Mouse (Mus musculus) midbrain, embryonic 14.5 days (tissue): ENCODE measurements around the gene Gm28230. TPM values are rescaled to one million over a fixed set of nuclear protein-coding genes. Genes with fewer than 3 reads are reported as not detected.

Source experiments
- ATAC-seq: fragments of 200-750 bp; cut with Nextera tagmentation; 2 replicates; pipeline ENCODE4 v1.8.0; 2017; ENCODE audit warnings: moderate number of reproducible peaks, moderate library complexity; ENCODE audit not compliant: low FRiP score, low TSS enrichment
- DNase-seq: peaks from one replicate; pipeline ENCODE4 v3.0.0-alpha.2; 2015
- H3K27ac ChIP-seq: fragments of 300-500 bp; sonication (generic); replicated peaks from 2 replicates; pipeline ENCODE4 v1.5.1; 2014; ENCODE audit warnings: mild to moderate bottlenecking, low read depth, low read length, moderate library complexity
- H3K27me3 ChIP-seq: fragments of 300-500 bp; sonication (generic); 2 replicates; pipeline ENCODE4 v1.6.1; 2014; ENCODE audit warnings: low read length, control low read depth, mixed read lengths; ENCODE audit not compliant: control insufficient read depth, insufficient read depth
- H3K36me3 ChIP-seq: fragments of 300-500 bp; sonication (generic); 2 replicates; pipeline ENCODE4 v1.6.1; 2014; ENCODE audit warnings: low read length, control low read depth; ENCODE audit not compliant: control insufficient read depth, insufficient read depth
- H3K4me1 ChIP-seq: fragments of 300-500 bp; sonication (generic); 2 replicates; pipeline ENCODE4 v1.6.1; 2014; ENCODE audit warnings: mild to moderate bottlenecking, antibody characterized with exemption, low read length, control low read depth; ENCODE audit not compliant: control insufficient read depth, insufficient read depth
- H3K4me2 ChIP-seq: fragments of 300-500 bp; sonication (generic); 2 replicates; pipeline ENCODE4 v1.6.1; 2014; ENCODE audit warnings: mild to moderate bottlenecking, low read length, moderate library complexity
- H3K4me3 ChIP-seq: fragments of 300-500 bp; sonication (generic); replicated peaks from 2 replicates; pipeline ENCODE4 v1.5.1; 2014; ENCODE audit warnings: low read depth, low read length
- H3K9ac ChIP-seq: fragments of 300-500 bp; sonication (generic); replicated peaks from 2 replicates; pipeline ENCODE4 v1.6.1; 2014; ENCODE audit warnings: mild to moderate bottlenecking, low read length, moderate library complexity
- H3K9me3 ChIP-seq: fragments of 300-500 bp; sonication (generic); 2 replicates; pipeline ENCODE4 v1.6.1; 2016; ENCODE audit warnings: low read length, control low read depth, mixed read lengths; ENCODE audit not compliant: control insufficient read depth
- WGBS: fragments of 180-500 bp; shearing (Covaris S2); extraction: QIAGEN DNeasy Blood & Tissue Kit; methylation state at CpG from one replicate; pipeline ENCODE4 v1.1.7; 2014; 5-methylcytosine and 5-hydroxymethylcytosine counted together
- polyA plus RNA-seq: library from polyadenylated mRNA; unstranded; fragments of >200 nt; fragmentation: Nextera tagmentation; extraction: Ambion mirVana; gene quantifications from 2 replicates; pipeline ENCODE4 v1.2.1, GENCODE M21; 2014

Gm28230 gene
- polyA plus RNA-seq = not detected in 2 replicates

DNA sequence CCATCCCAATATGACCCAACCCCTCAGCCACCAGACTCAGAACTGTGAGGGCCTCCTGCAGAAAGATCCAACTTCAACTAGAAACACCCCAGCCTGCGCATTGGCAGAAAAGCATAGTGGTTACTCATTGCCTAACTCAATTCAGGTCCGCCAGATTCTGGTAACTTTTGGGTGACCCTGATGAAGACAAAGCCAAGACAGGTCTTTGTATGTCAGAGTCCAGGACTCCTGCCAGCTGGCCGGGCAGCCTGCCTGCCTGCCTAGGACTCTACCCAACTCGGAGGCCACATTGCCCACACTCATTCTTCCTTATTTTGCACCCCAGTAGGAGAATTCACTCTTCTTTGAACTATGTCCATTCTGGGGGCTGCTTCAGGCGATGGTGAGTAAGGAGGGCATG is at the start of gene Gm28230:
Gm28230 (plus strand) TSS at position 178 of the 400 bp plus-strand sequence.
- H3K27me3 ChIP-seq = peaks cover 99% of the 10 kb centered on the region
- H3K4me3 ChIP-seq = 0 out of 2 replicates have a peak within 1 kb of the TSS, but pooled peaks have one; percentile 3
- no peak within 1 kb of the TSS for H3K9ac ChIP-seq
- ATAC-seq = no peak
- no peak within 1 kb of the TSS for H3K27ac ChIP-seq
- H3K4me2 ChIP-seq = no peak within 1 kb of the TSS
- WGBS = 3% methylated on average over 5 of the region's 5 CpGs
- no peaks in the 10 kb centered on the region for H3K9me3 ChIP-seq
- H3K4me1 ChIP-seq = no peaks in the 10 kb centered on the region
- no peaks in the 10 kb centered on the region for H3K36me3 ChIP-seq
- DNase-seq = no peak

DNA sequence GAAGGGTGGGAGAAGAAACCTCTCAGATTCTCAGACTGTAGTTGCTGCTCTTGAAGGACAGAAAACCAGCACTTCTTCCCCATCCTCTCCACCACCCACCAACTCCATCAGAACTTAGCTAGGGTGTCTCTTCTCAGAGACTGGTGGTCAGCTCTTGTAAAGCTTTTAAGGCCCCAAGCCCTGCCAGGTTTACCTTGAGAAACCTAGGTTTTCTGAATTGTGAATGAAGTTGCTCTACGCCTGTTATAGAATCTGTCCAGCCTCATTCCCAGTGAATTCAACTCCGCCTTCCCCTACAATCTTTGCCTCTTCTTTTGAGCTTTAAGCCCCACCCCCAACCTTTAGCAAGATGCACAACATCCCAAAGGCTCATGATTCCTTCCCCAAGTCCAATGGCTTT is 49.4 kb upstream of the Gm28230 start:
- Histone ChIP-seq H3K4me3 (no peak overlapping the region), H3K27me3 (peaks cover 99% of the 10 kb centered on the region), H3K9me3 (no peaks in the 10 kb centered on the region), H3K9ac (no peak overlapping the region), H3K36me3 (no peaks in the 10 kb centered on the region), H3K4me2 (no peak overlapping the region), H3K27ac (no peak overlapping the region), H3K4me1 (no peaks in the 10 kb centered on the region)
- WGBS = 9% methylated on average over 2 of the region's 2 CpGs
- DNase-seq (no peak), ATAC-seq (no peak)

DNA sequence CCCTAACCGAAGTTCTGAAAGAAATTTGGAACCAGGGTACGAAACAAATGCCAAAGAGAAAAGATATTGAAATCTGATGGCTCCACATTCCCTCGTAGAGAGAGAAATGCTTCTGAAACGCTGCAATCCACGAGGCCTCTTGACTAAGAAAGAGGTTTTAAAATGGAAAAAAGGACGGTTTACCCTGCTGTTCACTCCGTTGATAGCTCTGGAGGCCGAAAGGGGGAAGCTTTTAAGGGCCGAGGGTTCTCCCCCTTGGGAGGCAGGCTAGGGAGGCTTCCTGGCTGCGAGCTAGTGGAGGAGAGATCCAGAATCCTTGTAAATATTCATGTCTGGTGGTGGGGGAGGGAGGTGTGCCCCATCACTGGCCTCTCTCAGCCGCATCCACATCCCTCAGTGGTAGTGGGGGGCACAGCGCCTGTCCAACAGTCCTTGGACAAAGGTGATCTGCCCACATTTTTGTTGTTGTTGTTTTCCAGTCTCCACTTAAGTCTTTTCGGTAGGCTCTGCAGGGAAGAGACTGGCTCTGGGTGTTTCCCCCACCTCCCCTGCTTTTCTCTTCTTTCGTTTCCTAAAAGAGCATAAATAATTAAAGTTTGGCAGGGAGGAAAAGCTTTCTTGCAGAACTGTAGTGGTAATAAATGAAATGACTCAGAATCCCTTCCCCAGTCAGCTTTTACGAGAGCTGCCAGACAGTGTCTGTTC is 47.5 kb upstream of the Gm28230 start, which contains the start of gene Hoxd11:
Hoxd11 (plus strand) TSS at position 667 of the 705 bp plus-strand sequence.
- H3K36me3 ChIP-seq = no peaks in the 10 kb centered on the region
- no peaks in the 10 kb centered on the region for H3K9me3 ChIP-seq
- H3K4me3 ChIP-seq = no peak within 1 kb of the TSS
- DNase-seq (no peak), ATAC-seq (no peak)
- 2% methylated on average over 15 of the region's 15 CpGs for WGBS
- no peak within 1 kb of the TSS for H3K4me2 ChIP-seq
- 0 out of 2 replicates have a peak, but pooled peaks cover 4% of the 10 kb centered on the region for H3K4me1 ChIP-seq
- peaks cover 99% of the 10 kb centered on the region for H3K27me3 ChIP-seq
- no peak within 1 kb of the TSS for H3K9ac ChIP-seq
- H3K27ac ChIP-seq = no peak within 1 kb of the TSS

DNA sequence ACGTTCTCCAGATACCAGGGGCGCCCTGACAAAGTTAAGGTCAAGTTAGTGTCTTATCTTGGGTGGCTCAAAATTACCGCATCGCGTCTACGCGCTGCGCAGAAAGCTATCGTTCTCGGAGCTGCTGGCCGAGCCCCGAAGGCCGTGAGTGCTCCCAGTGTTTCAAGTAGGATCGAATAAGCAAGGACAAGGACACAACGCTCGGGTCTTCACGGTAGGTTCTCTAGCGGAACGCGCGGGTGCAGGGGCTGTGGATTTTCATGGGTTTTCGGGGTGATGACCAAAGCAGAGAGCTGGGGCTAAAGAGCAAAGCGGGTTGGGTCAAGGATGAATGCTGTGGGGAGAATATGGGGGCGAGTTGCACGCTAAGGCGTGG is 46.9 kb upstream of the Gm28230 start:
- Histone ChIP-seq H3K9ac (no peak overlapping the region), H3K9me3 (no peaks in the 10 kb centered on the region), H3K36me3 (no peaks in the 10 kb centered on the region), H3K4me2 (no peak overlapping the region), H3K27ac (no peak overlapping the region), H3K27me3 (peaks cover 99% of the 10 kb centered on the region), H3K4me1 (0 out of 2 replicates have a peak, but pooled peaks cover 4% of the 10 kb centered on the region), H3K4me3 (no peak overlapping the region)
- DNase-seq (no peak), ATAC-seq (no peak)
- under 1% methylated on average over 26 of the region's 26 CpGs for WGBS

DNA sequence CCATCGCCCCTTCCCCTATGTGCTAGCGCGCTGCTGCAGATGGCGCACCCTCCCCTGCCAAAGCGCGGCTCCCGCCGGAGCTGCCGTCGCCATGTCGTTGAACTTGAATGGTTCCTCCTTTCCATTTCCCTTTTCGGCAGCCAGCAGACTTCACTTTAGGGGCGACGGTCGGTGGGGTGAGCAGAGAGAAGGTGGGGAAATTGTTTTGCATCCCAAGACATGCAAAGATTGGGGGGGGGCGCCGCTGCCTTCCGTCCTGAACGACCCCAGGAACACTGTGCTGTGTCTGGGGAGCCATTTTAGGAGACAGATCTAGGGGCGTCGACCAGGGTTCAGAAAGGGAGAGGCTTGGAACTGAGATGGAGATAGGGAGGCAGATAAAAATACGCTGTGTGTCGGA is 46.5 kb upstream of the Gm28230 start:
- no peak for ATAC-seq
- Histone ChIP-seq H3K4me2 (no peak overlapping the region), H3K9ac (no peak overlapping the region), H3K4me1 (0 out of 2 replicates have a peak, but pooled peaks cover 4% of the 10 kb centered on the region), H3K4me3 (no peak overlapping the region), H3K9me3 (no peaks in the 10 kb centered on the region), H3K27me3 (peaks cover 99% of the 10 kb centered on the region), H3K36me3 (no peaks in the 10 kb centered on the region), H3K27ac (no peak overlapping the region)
- under 1% methylated on average over 23 of the region's 23 CpGs for WGBS
- DNase-seq = no peak

DNA sequence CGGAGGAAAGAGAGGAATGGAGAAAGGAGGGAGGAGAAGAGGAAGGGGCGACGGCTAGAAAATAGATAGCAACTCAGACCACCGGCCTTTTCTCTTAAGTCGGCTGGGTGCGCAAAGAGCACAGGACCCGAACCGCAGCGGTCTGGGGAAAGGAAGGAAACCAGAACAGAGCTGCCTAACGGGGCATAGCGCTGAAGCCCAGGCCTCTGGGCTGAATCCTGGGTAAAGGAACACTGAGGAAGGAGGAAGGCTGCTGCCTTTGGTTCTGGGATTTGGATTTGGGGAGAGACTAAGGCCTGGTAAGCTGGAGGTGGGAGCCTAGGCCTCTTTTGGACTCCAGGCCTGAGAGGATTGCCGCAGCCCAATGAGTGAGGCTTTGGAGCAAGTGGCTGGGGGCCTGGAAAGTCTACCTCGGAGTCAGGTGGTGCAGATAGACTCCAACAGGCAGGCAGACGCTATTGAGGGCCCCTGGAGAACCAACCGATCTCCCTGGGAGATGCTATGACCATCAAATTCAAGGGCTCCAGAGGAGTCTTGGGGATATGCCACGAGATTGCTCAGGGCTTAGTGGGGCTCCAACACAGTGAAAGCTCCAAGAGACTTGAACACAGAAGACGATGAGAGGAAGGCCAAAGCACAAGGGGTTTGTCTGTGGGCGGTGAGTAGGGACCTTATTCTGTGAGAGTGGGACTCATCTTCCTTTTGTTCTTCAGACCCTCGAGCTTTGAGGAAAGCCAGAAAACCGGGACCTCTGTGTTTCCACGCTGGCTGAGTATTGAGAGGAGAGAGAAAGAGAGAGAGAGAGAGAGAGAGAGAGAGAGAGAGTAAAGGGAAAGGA is 45.7 kb upstream of the Gm28230 start:
- 2% methylated on average over 21 of the region's 21 CpGs for WGBS
- Histone ChIP-seq H3K9me3 (no peaks in the 10 kb centered on the region), H3K4me3 (no peak overlapping the region), H3K4me1 (0 out of 2 replicates have a peak, but pooled peaks cover 4% of the 10 kb centered on the region), H3K9ac (no peak overlapping the region), H3K4me2 (no peak overlapping the region), H3K36me3 (no peaks in the 10 kb centered on the region), H3K27ac (no peak overlapping the region), H3K27me3 (peaks cover 99% of the 10 kb centered on the region)
- no peak for ATAC-seq
- no peak for DNase-seq

DNA sequence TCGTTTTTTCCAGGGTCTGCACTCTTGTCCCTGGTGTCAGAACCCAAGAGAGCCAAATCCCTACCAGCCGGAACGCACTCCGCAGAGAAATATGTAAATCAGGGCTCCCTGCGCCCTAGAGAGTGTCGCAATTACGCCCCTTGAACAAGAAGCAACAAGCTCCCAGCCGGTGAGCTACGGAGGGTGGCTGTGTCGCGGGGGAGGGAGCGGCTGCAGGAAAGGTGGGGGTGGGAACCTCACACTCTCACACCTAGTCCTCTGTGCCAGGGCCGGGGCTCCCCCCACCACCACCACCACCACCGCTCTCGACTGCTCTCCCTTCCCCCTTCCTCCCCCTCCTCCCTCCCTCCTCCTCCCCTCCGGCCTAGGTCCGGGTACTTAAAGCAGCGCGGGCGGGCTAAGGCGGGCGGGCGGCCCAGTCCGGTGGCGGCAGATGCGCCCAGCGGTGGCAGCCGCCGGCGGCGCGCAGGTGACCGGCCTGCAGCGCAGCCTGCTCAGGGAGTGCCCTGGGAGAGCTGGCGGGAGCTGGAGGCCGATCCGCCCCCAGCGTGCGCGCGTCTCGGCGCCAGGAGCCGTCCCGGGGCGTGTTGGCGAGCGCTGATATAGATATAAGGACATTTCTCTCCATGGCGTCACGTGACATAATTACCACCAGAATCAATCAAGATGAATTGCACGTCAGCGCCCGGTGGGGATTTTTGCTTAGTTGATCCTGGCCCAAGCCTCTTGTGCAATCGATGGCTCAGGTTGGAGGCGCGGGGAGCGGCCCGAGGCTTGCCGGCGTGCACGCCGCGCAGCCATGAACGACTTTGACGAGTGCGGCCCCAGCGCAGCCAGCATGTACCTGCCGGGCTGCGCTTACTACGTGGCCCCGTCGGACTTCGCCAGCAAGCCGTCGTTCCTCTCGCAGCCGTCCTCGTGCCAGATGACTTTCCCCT is 44.7 kb upstream of the Gm28230 start:
- ATAC-seq (0 out of 2 replicates have a peak, but pooled peaks have one; percentile 14), DNase-seq (no peak)
- no peak overlapping the region for H3K9ac ChIP-seq
- no peak overlapping the region for H3K4me2 ChIP-seq
- no peak overlapping the region for H3K27ac ChIP-seq
- WGBS = 1% methylated on average over 75 of the region's 78 CpGs
- H3K36me3 ChIP-seq = no peaks in the 10 kb centered on the region
- no peaks in the 10 kb centered on the region for H3K9me3 ChIP-seq
- H3K4me3 ChIP-seq = peak overlapping the region; percentile 8; the same call in 1 of the 2 replicates
- peaks cover 98% of the 10 kb centered on the region for H3K27me3 ChIP-seq
- 0 out of 2 replicates have a peak, but pooled peaks cover 4% of the 10 kb centered on the region for H3K4me1 ChIP-seq

DNA sequence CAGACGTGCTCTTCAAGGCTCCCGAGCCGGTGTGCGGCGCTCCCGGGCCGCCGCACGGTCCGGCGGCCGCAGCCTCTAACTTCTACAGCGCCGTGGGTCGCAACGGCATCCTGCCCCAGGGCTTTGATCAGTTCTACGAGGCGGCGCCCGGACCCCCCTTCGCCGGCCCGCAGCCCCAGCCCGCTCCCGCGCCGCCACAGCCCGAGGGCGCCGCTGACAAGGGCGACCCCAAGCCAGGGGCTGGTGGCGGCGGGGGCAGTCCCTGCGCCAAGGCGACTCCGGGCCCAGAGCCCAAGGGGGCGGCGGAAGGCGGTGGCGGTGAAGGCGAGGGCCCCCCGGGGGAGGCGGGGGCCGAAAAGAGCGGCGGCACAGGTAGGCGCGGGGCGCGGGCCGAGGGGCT is 43.7 kb upstream of the Gm28230 start:
- Histone ChIP-seq H3K9ac (no peak overlapping the region), H3K4me2 (no peak overlapping the region), H3K4me3 (0 out of 2 replicates have a peak overlapping the region, but pooled peaks have one; percentile 8), H3K27me3 (peaks cover 98% of the 10 kb centered on the region), H3K4me1 (0 out of 2 replicates have a peak, but pooled peaks cover 4% of the 10 kb centered on the region), H3K36me3 (no peaks in the 10 kb centered on the region), H3K27ac (no peak overlapping the region), H3K9me3 (no peaks in the 10 kb centered on the region)
- ATAC-seq = no peak
- WGBS = under 1% methylated on average over 49 of the region's 51 CpGs
- no peak for DNase-seq
